Comparison of ENCODE assay signal across 19 mouse cellular contexts in the genomic region with DNA sequence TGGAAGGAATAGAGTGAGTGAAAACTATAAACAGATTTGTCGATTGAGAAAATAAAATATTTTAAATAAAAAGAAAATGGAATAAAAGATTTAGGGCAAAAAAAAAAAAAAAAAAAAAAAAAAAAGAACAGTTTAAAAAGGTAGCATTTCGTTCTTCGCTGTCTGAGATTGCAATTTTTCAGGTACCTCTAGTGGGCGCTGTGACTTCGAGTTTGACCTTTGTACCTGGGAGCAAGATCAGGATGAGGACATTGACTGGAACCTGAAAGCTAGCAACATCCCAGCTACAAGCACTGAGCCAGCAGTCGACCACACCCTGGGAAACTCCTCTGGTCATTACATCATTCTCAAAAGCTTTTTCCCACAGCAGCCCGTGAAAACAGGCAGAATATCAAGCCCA.
A peak's percentile ranks its signal among the peaks of the same experiment; 100 is the strongest.
DNase-seq lines count a peak whose midpoint lies in the region; ATAC-seq and TF ChIP-seq lines count a peak whose summit lies in the region.
"Had no signal": no experiment of that assay in that cellular context is flagged by ENCODE, and none has a peak within 500 bp of the region (broad histone marks: within the 10 kb centered on the region; RNA-seq: fewer than 3 reads in every experiment).

No protein-coding gene starts in this region.

- H3K9ac ChIP-seq in heart, postnatal 0 days (replicated peaks; ENCODE audit: low read depth, low read length) = no peak overlapping the region
- H3K9ac ChIP-seq in liver, adult 2 months (ENCODE audit: low read depth, low read length) = no peak overlapping the region
- no peak overlapping the region for H3K9ac ChIP-seq in liver, postnatal 0 days (replicated peaks)
- H3K9ac ChIP-seq: limb, embryonic 12.5 days; liver, embryonic 15.5 days; neural tube, embryonic 15.5 days had no signal

- H3K27ac ChIP-seq in heart, postnatal 0 days (ENCODE audit: low read depth) = no peak overlapping the region
- no peak overlapping the region for H3K27ac ChIP-seq in heart, embryonic 10.5 days
- no peak overlapping the region for H3K27ac ChIP-seq in liver, adult 2 months (replicated peaks; ENCODE audit: insufficient read depth, low read depth, low read length)
- no peak overlapping the region for H3K27ac ChIP-seq in liver, postnatal 0 days (ENCODE audit: low read depth)
- H3K27ac ChIP-seq: limb, embryonic 12.5 days; liver, embryonic 15.5 days; neural tube, embryonic 15.5 days had no signal

- TF ChIP-seq POLR2A in liver, adult 2 months (IDR thresholded peaks at IDR 0.05; ENCODE audit: extremely low read depth, insufficient read depth, low read length) = no peak

- no peak for DNase-seq in heart, postnatal 0 days (ENCODE audit: low spot score)
- DNase-seq in heart, embryonic 10.5 days (ENCODE audit: low spot score) = no peak
- peak; percentile 3 for DNase-seq in liver, adult 2 months (ENCODE audit: extremely low read depth, low read depth, low spot score)
- no peak for DNase-seq in liver, postnatal 0 days
- peak; percentile 81 for DNase-seq in ES-CJ7 (ENCODE audit: low read depth, low spot score)
- DNase-seq in forelimb bud, embryonic 11.5 days (ENCODE audit: low read depth, low spot score) = peak; percentile 3
- no peak for DNase-seq in lung, adult 18-20 months
- DNase-seq: adrenal gland, adult 8-10 months; cerebellum, adult 9-11 months; gastrocnemius, postnatal 14 days; kidney, postnatal 25 days; lung, postnatal 4 days had no signal

- H3K79me2 ChIP-seq in liver, adult 2 months (ENCODE audit: control insufficient read depth, insufficient read depth, low read length) = no peaks in the 10 kb centered on the region

- H3K4me3 ChIP-seq in heart, postnatal 0 days (ENCODE audit: low read depth, low read length) = no peak overlapping the region
- H3K4me3 ChIP-seq in heart, embryonic 10.5 days = no peak overlapping the region
- no peak overlapping the region for H3K4me3 ChIP-seq in liver, adult 2 months (ENCODE audit: insufficient read depth, low read depth, low read length)
- H3K4me3 ChIP-seq in liver, postnatal 0 days (ENCODE audit: low read depth, low read length) = no peak overlapping the region
- H3K4me3 ChIP-seq: limb, embryonic 12.5 days; liver, embryonic 15.5 days; neural tube, embryonic 15.5 days had no signal

- 23% methylated on average over 7 of the region's 7 CpGs for WGBS in heart, postnatal 0 days
- 21% methylated on average over 7 of the region's 7 CpGs for WGBS in heart, embryonic 10.5 days
- 25% methylated on average over 7 of the region's 7 CpGs for WGBS in liver, adult 2 months
- WGBS in liver, postnatal 0 days (ENCODE audit: insufficient replicate concordance) = 32% methylated on average over 7 of the region's 7 CpGs

- H3K4me2 ChIP-seq in heart, postnatal 0 days (ENCODE audit: low read depth, low read length) = no peak overlapping the region
- no peak overlapping the region for H3K4me2 ChIP-seq in liver, postnatal 0 days (ENCODE audit: low read depth, low read length)
- H3K4me2 ChIP-seq: heart, embryonic 11.5 days; limb, embryonic 12.5 days; liver, embryonic 15.5 days; midbrain, embryonic 11.5 days; neural tube, embryonic 15.5 days had no signal

- peak; percentile 9; the same call in 1 of the 2 replicates for TF ChIP-seq CTCF in heart, postnatal 0 days (IDR thresholded peaks at IDR 0.05; ENCODE audit: low read depth)
- TF ChIP-seq CTCF in liver, adult 2 months (IDR thresholded peaks at IDR 0.05; ENCODE audit: low read depth, low read length) = no peak
- TF ChIP-seq CTCF in liver, postnatal 0 days (IDR thresholded peaks at IDR 0.05; ENCODE audit: low read depth) = no peak

- no peaks in the 10 kb centered on the region for H3K9me3 ChIP-seq in heart, postnatal 0 days (replicated peaks; ENCODE audit: control insufficient read depth, low read length)
- no peaks in the 10 kb centered on the region for H3K9me3 ChIP-seq in heart, embryonic 10.5 days
- no peaks in the 10 kb centered on the region for H3K9me3 ChIP-seq in liver, postnatal 0 days (ENCODE audit: low read length)
- H3K9me3 ChIP-seq: limb, embryonic 12.5 days; liver, embryonic 15.5 days; neural tube, embryonic 15.5 days had no signal

- no peak for ATAC-seq in heart, postnatal 0 days (ENCODE audit: insufficient read depth, low read depth)
- no peak for ATAC-seq in liver, postnatal 0 days
- ATAC-seq: forebrain, embryonic 16.5 days; inflammation-experienced regulatory T-cells, adult 6 months had no signal

- H3K36me3 ChIP-seq in heart, postnatal 0 days (replicated peaks; ENCODE audit: control insufficient read depth, insufficient read depth, low read length) = no peaks in the 10 kb centered on the region
- no peaks in the 10 kb centered on the region for H3K36me3 ChIP-seq in heart, embryonic 10.5 days
- no peaks in the 10 kb centered on the region for H3K36me3 ChIP-seq in liver, adult 2 months (ENCODE audit: control insufficient read depth, insufficient read depth, low read length)
- H3K36me3 ChIP-seq in liver, postnatal 0 days (replicated peaks; ENCODE audit: insufficient read depth, low read length) = no peaks in the 10 kb centered on the region
- H3K36me3 ChIP-seq: limb, embryonic 12.5 days; liver, embryonic 15.5 days; neural tube, embryonic 15.5 days had no signal

- H3K4me1 ChIP-seq in heart, postnatal 0 days (ENCODE audit: control insufficient read depth, insufficient read depth) = no peaks in the 10 kb centered on the region
- no peaks in the 10 kb centered on the region for H3K4me1 ChIP-seq in heart, embryonic 10.5 days
- no peaks in the 10 kb centered on the region for H3K4me1 ChIP-seq in liver, adult 2 months (ENCODE audit: control insufficient read depth, insufficient read depth, low read length)
- H3K4me1 ChIP-seq in liver, postnatal 0 days (ENCODE audit: insufficient read depth) = no peaks in the 10 kb centered on the region
- H3K4me1 ChIP-seq: limb, embryonic 12.5 days; liver, embryonic 15.5 days; neural tube, embryonic 15.5 days had no signal

- H3K27me3 ChIP-seq in heart, postnatal 0 days (ENCODE audit: control insufficient read depth, insufficient read depth, low read length) = no peaks in the 10 kb centered on the region
- H3K27me3 ChIP-seq in heart, embryonic 10.5 days (ENCODE audit: insufficient read depth, poor library complexity, severe bottlenecking) = no peaks in the 10 kb centered on the region
- H3K27me3 ChIP-seq in liver, adult 2 months (ENCODE audit: control insufficient read depth, insufficient read depth, low read length) = no peaks in the 10 kb centered on the region
- no peaks in the 10 kb centered on the region for H3K27me3 ChIP-seq in liver, postnatal 0 days (ENCODE audit: insufficient read depth, low read length)
- H3K27me3 ChIP-seq: limb, embryonic 12.5 days; liver, embryonic 15.5 days; neural tube, embryonic 15.5 days had no signal

- TF ChIP-seq EP300 in heart, postnatal 0 days (IDR thresholded peaks at IDR 0.05; ENCODE audit: low read depth) = no peak
- TF ChIP-seq EP300 in liver, postnatal 0 days (IDR thresholded peaks at IDR 0.05; ENCODE audit: low read depth) = no peak

Comparison
In these comparisons a context has a peak if more than half of its experiments do, and no peak if none do; other contexts are left out.
1. DNase-seq: peak in liver, adult 2 months (single experiment), ES-CJ7 (single experiment) and forelimb bud, embryonic 11.5 days (single experiment); none in heart, postnatal 0 days (single experiment), heart, embryonic 10.5 days (single experiment), liver, postnatal 0 days (single experiment) and lung, adult 18-20 months (0 of 2).